Mouse (Mus musculus): Measurements from ENCODE around the gene Artn. TPM values are rescaled to one million over a fixed set of nuclear protein-coding genes. Genes with fewer than 3 reads are reported as not detected.

Gene Artn
- polyA plus RNA-seq, 1 experiment from 2014 or later = 1.3 TPM

DNA sequence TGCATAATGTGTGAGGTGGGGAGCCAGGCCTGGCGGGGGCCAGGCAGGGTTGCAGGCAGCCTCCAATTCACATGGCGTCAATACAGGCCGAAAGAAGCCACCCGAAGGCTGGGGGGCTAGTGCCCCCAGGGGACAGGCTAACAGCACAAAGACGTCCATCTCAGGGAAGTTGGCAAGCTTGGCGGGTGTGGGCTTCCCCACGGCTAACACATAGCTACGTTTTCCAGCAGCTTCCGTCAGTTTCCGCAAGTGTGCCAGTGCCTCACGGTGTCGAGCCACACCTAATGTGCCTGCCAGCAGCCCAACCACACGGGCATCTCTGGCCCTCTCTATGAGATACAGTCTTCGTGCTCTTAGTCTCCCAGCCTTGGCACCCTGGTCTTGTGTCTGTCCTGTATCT lies 39.5 kb downstream of the Artn start:
- no peak overlapping the region for H3K9ac ChIP-seq (replicated peaks; ENCODE audit: low read depth, low read length)
- H3K36me3 ChIP-seq (ENCODE audit: control insufficient read depth, insufficient read depth, low read length) = peaks cover 19% of the 10 kb centered on the region
- no peaks in the 10 kb centered on the region for H3K9me3 ChIP-seq (ENCODE audit: control insufficient read depth, low read length)
- 95% methylated on average over 14 of the region's 14 CpGs for WGBS
- H3K4me2 ChIP-seq (ENCODE audit: low read depth, low read length) = no peak overlapping the region
- no peak overlapping the region for H3K4me3 ChIP-seq (ENCODE audit: low read depth, low read length)
- ATAC-seq (ENCODE audit: low read depth) = no peak
- H3K27me3 ChIP-seq (ENCODE audit: control insufficient read depth, insufficient read depth, low read length) = no peaks in the 10 kb centered on the region
- H3K27ac ChIP-seq (ENCODE audit: low read depth, low read length) = no peak overlapping the region
- peaks cover 16% of the 10 kb centered on the region for H3K4me1 ChIP-seq (ENCODE audit: control insufficient read depth, insufficient read depth, low read length)

GRCm38 (mm10) chr4:117889471-117889870 lies 40.1 kb downstream of the Artn start:
- Histone ChIP-seq H3K4me2 (ENCODE audit: low read depth, low read length) (no peak overlapping the region), H3K27ac (ENCODE audit: low read depth, low read length) (no peak overlapping the region), H3K4me1 (ENCODE audit: control insufficient read depth, insufficient read depth, low read length) (peaks cover 16% of the 10 kb centered on the region), H3K9ac (replicated peaks; ENCODE audit: low read depth, low read length) (no peak overlapping the region), H3K36me3 (ENCODE audit: control insufficient read depth, insufficient read depth, low read length) (peaks cover 19% of the 10 kb centered on the region), H3K27me3 (ENCODE audit: control insufficient read depth, insufficient read depth, low read length) (no peaks in the 10 kb centered on the region), H3K9me3 (ENCODE audit: control insufficient read depth, low read length) (no peaks in the 10 kb centered on the region), H3K4me3 (ENCODE audit: low read depth, low read length) (no peak overlapping the region)
- WGBS = 94% methylated on average over 15 of the region's 15 CpGs
- no peak for ATAC-seq (ENCODE audit: low read depth)

DNA sequence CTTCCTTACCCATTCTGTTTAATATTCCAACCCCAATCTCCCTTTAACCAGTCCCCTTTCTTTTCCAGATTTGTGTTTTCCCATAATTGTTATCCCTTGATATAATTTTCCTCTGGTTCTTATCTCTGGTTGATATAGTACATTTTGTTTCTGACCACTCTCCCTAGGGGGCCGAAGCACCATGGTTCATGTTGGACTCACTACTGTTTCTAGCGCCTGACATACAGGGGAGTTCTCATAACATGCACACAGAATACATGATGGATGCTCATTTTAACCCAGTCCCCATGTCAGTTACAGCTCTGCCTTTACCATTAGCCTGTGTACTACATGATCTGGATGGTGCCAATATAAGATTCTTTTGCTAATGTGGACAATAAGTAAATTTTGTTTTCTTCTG lies 41.6 kb downstream of the Artn start:
- Histone ChIP-seq H3K27ac (ENCODE audit: low read depth, low read length) (no peak overlapping the region), H3K4me2 (ENCODE audit: low read depth, low read length) (peak overlapping the region; percentile 90), H3K4me3 (ENCODE audit: low read depth, low read length) (peak overlapping the region; percentile 95; the same call in 1 of the 2 replicates), H3K9ac (replicated peaks; ENCODE audit: low read depth, low read length) (no peak overlapping the region), H3K27me3 (ENCODE audit: control insufficient read depth, insufficient read depth, low read length) (no peaks in the 10 kb centered on the region), H3K9me3 (ENCODE audit: control insufficient read depth, low read length) (no peaks in the 10 kb centered on the region), H3K4me1 (ENCODE audit: control insufficient read depth, insufficient read depth, low read length) (peaks cover 27% of the 10 kb centered on the region), H3K36me3 (ENCODE audit: control insufficient read depth, insufficient read depth, low read length) (peaks cover 21% of the 10 kb centered on the region)
- 68% methylated on average over 2 of the region's 2 CpGs for WGBS
- ATAC-seq (ENCODE audit: low read depth) = no peak

- Histone ChIP-seq H3K9ac (replicated peaks; ENCODE audit: low read depth, low read length) (peak within 1 kb of the TSS; percentile 87), H3K4me2 (ENCODE audit: low read depth, low read length) (peak within 1 kb of the TSS; percentile 90), H3K36me3 (ENCODE audit: control insufficient read depth, insufficient read depth, low read length) (peaks cover 21% of the 10 kb centered on the region), H3K9me3 (ENCODE audit: control insufficient read depth, low read length) (no peaks in the 10 kb centered on the region), H3K4me3 (ENCODE audit: low read depth, low read length) (peak within 1 kb of the TSS; percentile 95), H3K4me1 (ENCODE audit: control insufficient read depth, insufficient read depth, low read length) (peaks cover 30% of the 10 kb centered on the region), H3K27ac (ENCODE audit: low read depth, low read length) (0 out of 2 replicates have a peak within 1 kb of the TSS, but pooled peaks have one; percentile 44), H3K27me3 (ENCODE audit: control insufficient read depth, insufficient read depth, low read length) (no peaks in the 10 kb centered on the region)
- ATAC-seq (ENCODE audit: low read depth) = peak; percentile 86
- whole genome bisulfite sequencing = under 1% methylated on average over 32 of the region's 37 CpGs
Observed at GRCm38 (mm10) chr4:117887133-117887532, 42.4 kb downstream of the Artn start, which contains the start of gene Atp6v0b. TSS of gene Atp6v0b (minus strand) at chr4:117887333.

DNA sequence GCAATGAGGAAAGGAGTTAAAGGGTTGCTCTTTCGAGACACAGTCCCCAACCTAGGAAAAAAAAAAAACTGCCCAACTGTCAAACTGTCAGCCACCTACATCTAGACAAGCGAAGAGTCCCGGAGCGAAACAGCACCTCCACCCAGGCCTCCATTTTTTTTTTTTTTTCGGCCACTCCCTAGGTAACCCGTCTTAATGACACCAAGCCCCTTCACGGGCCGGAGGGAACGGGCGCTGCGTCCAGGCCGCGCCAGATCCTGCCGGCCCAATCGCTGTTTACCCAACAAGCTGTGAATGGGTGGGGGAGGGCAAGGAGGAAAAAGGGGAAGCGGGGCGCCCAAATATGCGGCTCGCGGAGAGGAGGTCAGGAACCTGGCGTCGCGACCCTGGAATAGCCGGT lies 42.9 kb downstream of the Artn start:
- Histone ChIP-seq H3K9ac (replicated peaks; ENCODE audit: low read depth, low read length) (peak overlapping the region; percentile 87), H3K4me2 (ENCODE audit: low read depth, low read length) (peak overlapping the region; percentile 90), H3K4me1 (ENCODE audit: control insufficient read depth, insufficient read depth, low read length) (peaks cover 29% of the 10 kb centered on the region), H3K9me3 (ENCODE audit: control insufficient read depth, low read length) (no peaks in the 10 kb centered on the region), H3K36me3 (ENCODE audit: control insufficient read depth, insufficient read depth, low read length) (peaks cover 21% of the 10 kb centered on the region), H3K27me3 (ENCODE audit: control insufficient read depth, insufficient read depth, low read length) (no peaks in the 10 kb centered on the region), H3K27ac (ENCODE audit: low read depth, low read length) (0 out of 2 replicates have a peak overlapping the region, but pooled peaks have one; percentile 44), H3K4me3 (ENCODE audit: low read depth, low read length) (peak overlapping the region; percentile 95)
- WGBS = 3% methylated on average over 24 of the region's 24 CpGs
- peak; percentile 1; the same call in 1 of the 2 replicates for ATAC-seq (ENCODE audit: low read depth)

DNA sequence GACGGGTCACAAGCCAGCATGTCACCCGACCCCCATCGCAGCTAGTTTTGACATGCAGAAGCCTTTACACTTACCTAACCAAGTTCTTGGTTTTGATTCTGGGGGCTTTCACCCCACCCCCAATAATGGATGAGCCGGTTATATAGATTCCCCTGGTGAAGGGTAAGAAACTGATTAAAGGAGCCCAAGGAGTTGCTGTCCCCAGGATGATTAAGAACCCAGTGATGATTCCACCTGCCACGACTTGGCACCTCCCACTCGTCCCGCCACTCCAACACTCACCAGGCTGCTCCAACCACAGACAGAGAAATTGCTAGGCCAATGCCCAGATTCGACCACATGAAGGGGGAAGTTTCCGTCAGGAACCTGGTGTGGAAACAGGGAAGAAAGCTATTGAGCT lies 43.6 kb downstream of the Artn start:
- H3K9me3 ChIP-seq (ENCODE audit: control insufficient read depth, low read length) = no peaks in the 10 kb centered on the region
- peaks cover 21% of the 10 kb centered on the region for H3K36me3 ChIP-seq (ENCODE audit: control insufficient read depth, insufficient read depth, low read length)
- peaks cover 25% of the 10 kb centered on the region for H3K4me1 ChIP-seq (ENCODE audit: control insufficient read depth, insufficient read depth, low read length)
- H3K27ac ChIP-seq (ENCODE audit: low read depth, low read length) = no peak overlapping the region
- H3K9ac ChIP-seq (replicated peaks; ENCODE audit: low read depth, low read length) = no peak overlapping the region; the same call in 1 of the 2 replicates
- H3K4me2 ChIP-seq (ENCODE audit: low read depth, low read length) = peak overlapping the region; percentile 90
- H3K27me3 ChIP-seq (ENCODE audit: control insufficient read depth, insufficient read depth, low read length) = no peaks in the 10 kb centered on the region
- no peak for ATAC-seq (ENCODE audit: low read depth)
- WGBS = 83% methylated on average over 9 of the region's 9 CpGs
- peak overlapping the region; percentile 95 for H3K4me3 ChIP-seq (ENCODE audit: low read depth, low read length)

- no peak for ATAC-seq (ENCODE audit: low read depth)
- peaks cover 30% of the 10 kb centered on the region for H3K4me1 ChIP-seq (ENCODE audit: control insufficient read depth, insufficient read depth, low read length)
- H3K9me3 ChIP-seq (ENCODE audit: control insufficient read depth, low read length) = no peaks in the 10 kb centered on the region
- 98% methylated on average over 10 of the region's 10 CpGs for WGBS
- H3K36me3 ChIP-seq (ENCODE audit: control insufficient read depth, insufficient read depth, low read length) = peaks cover 21% of the 10 kb centered on the region
- no peaks in the 10 kb centered on the region for H3K27me3 ChIP-seq (ENCODE audit: control insufficient read depth, insufficient read depth, low read length)
- no peak overlapping the region for H3K4me2 ChIP-seq (ENCODE audit: low read depth, low read length)
- H3K27ac ChIP-seq (ENCODE audit: low read depth, low read length) = no peak overlapping the region
- no peak overlapping the region for H3K9ac ChIP-seq (replicated peaks; ENCODE audit: low read depth, low read length)
- H3K4me3 ChIP-seq (ENCODE audit: low read depth, low read length) = no peak overlapping the region
Observed at GRCm38 (mm10) chr4:117885093-117885492, 44.5 kb downstream of the Artn start.

DNA sequence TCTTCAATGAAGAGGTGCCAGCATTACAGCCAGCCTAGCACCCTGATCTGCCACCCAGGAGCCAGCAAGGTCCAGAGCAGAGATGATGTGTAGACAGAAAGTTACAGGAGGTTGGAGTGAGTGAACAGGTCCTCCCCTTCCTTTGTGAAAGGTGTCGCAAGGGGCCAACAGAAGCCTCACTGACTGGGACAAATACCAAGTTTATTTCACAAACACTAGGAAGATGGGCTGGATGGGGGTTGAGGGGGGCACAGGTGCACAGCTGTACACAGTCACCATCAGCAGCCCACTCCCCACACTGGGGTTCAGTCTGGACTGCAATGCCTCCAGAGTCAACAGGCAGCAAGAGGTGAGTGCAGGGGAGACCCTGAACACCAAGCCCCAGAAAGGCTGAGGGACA lies 45.4 kb downstream of the Artn start:
- H3K27ac ChIP-seq (ENCODE audit: low read depth, low read length) = no peak overlapping the region
- ATAC-seq (ENCODE audit: low read depth) = no peak
- H3K36me3 ChIP-seq (ENCODE audit: control insufficient read depth, insufficient read depth, low read length) = peaks cover 18% of the 10 kb centered on the region
- H3K4me2 ChIP-seq (ENCODE audit: low read depth, low read length) = peak overlapping the region; percentile 82
- H3K9ac ChIP-seq (replicated peaks; ENCODE audit: low read depth, low read length) = peak overlapping the region; percentile 93; the same call in 1 of the 2 replicates
- no peaks in the 10 kb centered on the region for H3K27me3 ChIP-seq (ENCODE audit: control insufficient read depth, insufficient read depth, low read length)
- H3K4me3 ChIP-seq (ENCODE audit: low read depth, low read length) = peak overlapping the region; percentile 78; the same call in 1 of the 2 replicates
- peaks cover 30% of the 10 kb centered on the region for H3K4me1 ChIP-seq (ENCODE audit: control insufficient read depth, insufficient read depth, low read length)
- no peaks in the 10 kb centered on the region for H3K9me3 ChIP-seq (ENCODE audit: control insufficient read depth, low read length)
- WGBS = 94% methylated on average over 1 of the region's 1 CpGs

GRCm38 (mm10) chr4:117882701-117883691 lies 46.6 kb downstream of the Artn start, which contains the start of gene B4galt2:
TSS of gene B4galt2 (minus strand) at chr4:117883487.
- H3K4me1 ChIP-seq (ENCODE audit: control insufficient read depth, insufficient read depth, low read length) = peaks cover 30% of the 10 kb centered on the region
- ATAC-seq (ENCODE audit: low read depth) = peak; percentile 54

More at GRCm38 (mm10) chr4:117882701-117883691, 46.6 kb downstream of the Artn start, which contains the start of gene B4galt2:
- Histone ChIP-seq H3K4me2 (ENCODE audit: low read depth, low read length) (peak within 1 kb of the TSS; percentile 82), H3K4me3 (ENCODE audit: low read depth, low read length) (peak within 1 kb of the TSS; percentile 78), H3K9ac (replicated peaks; ENCODE audit: low read depth, low read length) (peak within 1 kb of the TSS; percentile 93), H3K9me3 (ENCODE audit: control insufficient read depth, low read length) (no peaks in the 10 kb centered on the region), H3K27ac (ENCODE audit: low read depth, low read length) (peak within 1 kb of the TSS; percentile 74), H3K27me3 (ENCODE audit: control insufficient read depth, insufficient read depth, low read length) (no peaks in the 10 kb centered on the region), H3K36me3 (ENCODE audit: control insufficient read depth, insufficient read depth, low read length) (peaks cover 18% of the 10 kb centered on the region)
- 0% methylated on average over 55 of the region's 103 CpGs for WGBS
